Mouse (Mus musculus) lung, adult 2 months (tissue): ENCODE measurements around the gene 1810010H24Rik. TPM values are rescaled to one million over a fixed set of nuclear protein-coding genes. Genes with fewer than 3 reads are reported as not detected.

Source experiments
- DNase-seq: peaks from one replicate; pipeline ENCODE4 v3.0.0; 2022
- H3K4me1 ChIP-seq: fragments of 200-500 bp; 2 replicates; pipeline ENCODE4 v1.6.1; 2011; ENCODE audit warnings: low read length; ENCODE audit not compliant: control insufficient read depth, insufficient read depth
- H3K4me3 ChIP-seq: fragments of 200-500 bp; replicated peaks from 2 replicates; pipeline ENCODE3; 2011; ENCODE audit warnings: low read depth, mild to moderate bottlenecking, control low read depth, low read length; ENCODE audit errors: extremely low read depth
- CTCF ChIP-seq: fragments of 200-500 bp; IDR thresholded peaks from 2 replicates; pipeline ENCODE4 v1.5.1; 2011; ENCODE audit warnings: mild to moderate bottlenecking, low read length, control low read depth; ENCODE audit not compliant: insufficient read depth
- POLR2A ChIP-seq: fragments of 200-500 bp; IDR thresholded peaks from 2 replicates; pipeline ENCODE4 v1.6.1; 2011; ENCODE audit warnings: low read depth, mild to moderate bottlenecking, control low read depth, low read length, borderline replicate concordance; ENCODE audit errors: extremely low read depth
- WGBS: fragments of 180-500 bp; shearing (Covaris S2); methylation state at CpG from one replicate; pipeline ENCODE4 v1.1.7; 2018; 5-methylcytosine and 5-hydroxymethylcytosine counted together
- polyA plus RNA-seq: library from polyadenylated mRNA; depleted of rRNA; stranded (reverse); fragments of >200 nt; gene quantifications from 2 replicates; pipeline ENCODE4 v1.2.3, GENCODE M21; 2012; rRNA removed

The 1810010H24Rik gene
- polyA plus RNA-seq, 1 experiment = 39.7 TPM

- Histone ChIP-seq H3K4me3 (no peak overlapping the region), H3K4me1 (no peaks in the 10 kb centered on the region)
- TF ChIP-seq POLR2A (no peak), CTCF (no peak)
- DNase-seq = no peak
- WGBS = 92% methylated on average over 1 of the region's 1 CpGs
Measured at GRCm38 (mm10) chr11:107064590-107064989, 39.1 kb downstream of the 1810010H24Rik start.

DNA sequence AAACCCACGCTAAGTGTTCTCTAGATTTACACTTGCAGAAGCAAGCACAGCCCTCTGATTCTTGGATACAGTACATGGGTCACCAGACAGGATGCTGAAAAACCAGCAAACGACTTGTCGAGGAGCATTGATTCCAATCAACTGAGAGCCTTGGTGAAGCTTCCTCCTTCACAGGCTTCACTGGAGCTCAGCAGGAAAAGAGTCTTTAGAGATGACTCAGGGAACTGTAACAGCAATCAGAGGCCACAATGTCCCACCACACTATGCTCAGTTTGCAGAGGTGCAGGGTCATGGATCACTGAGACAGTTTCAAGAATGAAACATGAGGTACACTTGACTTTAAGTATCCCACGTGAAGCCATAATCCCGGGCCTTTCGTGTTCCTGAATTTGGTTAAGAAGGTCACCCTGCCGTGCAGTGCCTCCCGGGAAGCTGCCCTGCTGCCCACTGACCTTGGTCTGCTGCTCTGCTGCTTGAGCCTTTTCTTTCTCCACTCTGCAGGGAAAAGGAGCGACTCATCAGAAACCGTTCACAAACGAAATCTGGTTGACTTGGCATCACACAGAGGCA, 39.8 kb downstream of the 1810010H24Rik start:
- 86% methylated on average over 11 of the region's 11 CpGs for WGBS
- TF ChIP-seq CTCF (no peak), POLR2A (no peak)
- no peaks in the 10 kb centered on the region for H3K4me1 ChIP-seq
- H3K4me3 ChIP-seq = no peak overlapping the region
- DNase-seq = no peak

Other genes with a start within 250 kb of the 1810010H24Rik start
- gene Polg2, start 246.1 kb upstream of the 1810010H24Rik start, polyA plus RNA-seq = 4.8 and 6.3 TPM in 2 replicates
- gene Ddx5, start 236.5 kb upstream of the 1810010H24Rik start, polyA plus RNA-seq = 539 and 718 TPM in 2 replicates
- 1.9 and 2.9 TPM in 2 replicates for gene Cep95, start 236.4 kb upstream of the 1810010H24Rik start, polyA plus RNA-seq
- 19.1 and 24.7 TPM in 2 replicates for gene Smurf2, start 105.0 kb upstream of the 1810010H24Rik start, polyA plus RNA-seq
- gene Kpna2, start 26.1 kb upstream of the 1810010H24Rik start, polyA plus RNA-seq = 3.0 and 13.6 TPM in 2 replicates
- gene Bptf, start 106.4 kb downstream of the 1810010H24Rik start, polyA plus RNA-seq = 25.0 and 27.3 TPM in 2 replicates
- gene Nol11, start 163.7 kb downstream of the 1810010H24Rik start, polyA plus RNA-seq = 4.9 and 7.1 TPM in 2 replicates